Mouse (Mus musculus) adrenal gland, postnatal 25 days (tissue): ENCODE results near the gene Il16. TPM values are rescaled to one million over a fixed set of nuclear protein-coding genes. Genes with fewer than 3 reads are reported as not detected.

Experiments
- DNase-seq: peaks from one replicate; pipeline ENCODE4 v3.0.0; 2021; ENCODE audit warnings: mixed read lengths
- long read RNA-seq: library from polyadenylated mRNA; stranded (forward); transcript quantifications from one replicate; pipeline ENCODE4 v2.0.0, GENCODE M21; 2021
- total RNA-seq: library from RNA; stranded (reverse); gene quantifications from 2 replicates; pipeline ENCODE4 v1.2.3, GENCODE M21; 2021

Il16 gene
- 5.0 and 5.2 TPM in 2 replicates for total RNA-seq
- long read RNA-seq, transcript Il16-203 (7 exons, 3,183 nt) = major isoform, 6 of 9 reads
- long read RNA-seq, partial matches to known transcripts = 1 of 9 reads
- long read RNA-seq, other reads (novel, unspliced or antisense) = 2 of 9 reads

GRCm38 (mm10) chr7:83745413-83746106 lies at the start of gene Il16:
TSS of gene Il16 (minus strand) at chr7:83745726.
- DNase-seq = no peak

GRCm38 (mm10) chr7:83794705-83795104 lies 49.2 kb upstream of the Il16 start, which contains the start of gene Cfap161:
TSS of gene Cfap161 (minus strand) at chr7:83794880.
- peak; percentile 56 for DNase-seq

GRCm38 (mm10) chr7:83794006-83794683 lies 48.6 kb upstream of the Il16 start:
- DNase-seq = no peak

GRCm38 (mm10) chr7:83780881-83781280 lies 35.4 kb upstream of the Il16 start:
- no peak for DNase-seq

- DNase-seq = peak; percentile 16
These were observed 34.5 kb upstream of the Il16 start for GRCm38 (mm10) chr7:83780026-83780425.

- DNase-seq = no peak
These were observed 33.5 kb upstream of the Il16 start for GRCm38 (mm10) chr7:83779028-83779427.

- DNase-seq = no peak
These were observed 33.0 kb upstream of the Il16 start for GRCm38 (mm10) chr7:83778516-83778915.

GRCm38 (mm10) chr7:83774721-83775120 lies 29.2 kb upstream of the Il16 start:
- no peak for DNase-seq

- DNase-seq = no peak
These were observed 18.1 kb upstream of the Il16 start for GRCm38 (mm10) chr7:83763674-83764073.

GRCm38 (mm10) chr7:83762336-83762735 lies 16.8 kb upstream of the Il16 start:
- no peak for DNase-seq

GRCm38 (mm10) chr7:83751055-83751454 lies 5.5 kb upstream of the Il16 start:
- DNase-seq = no peak

GRCm38 (mm10) chr7:83748405-83748804 lies 2.9 kb upstream of the Il16 start:
- no peak for DNase-seq

GRCm38 (mm10) chr7:83746107-83746687 lies 671 bp upstream of the Il16 start:
- DNase-seq = no peak

- no peak for DNase-seq
These were observed 487 bp downstream of the Il16 start for GRCm38 (mm10) chr7:83745065-83745412.

- no peak for DNase-seq
These were observed 1.3 kb downstream of the Il16 start for GRCm38 (mm10) chr7:83744250-83744649.

- DNase-seq = no peak
These were observed 2.8 kb downstream of the Il16 start for GRCm38 (mm10) chr7:83742690-83743089.

- DNase-seq = no peak
These were observed 3.5 kb downstream of the Il16 start for GRCm38 (mm10) chr7:83742026-83742425.

GRCm38 (mm10) chr7:83739680-83740310 lies 5.7 kb downstream of the Il16 start:
- DNase-seq = no peak

- no peak for DNase-seq
These were observed 6.7 kb downstream of the Il16 start for GRCm38 (mm10) chr7:83738623-83739462.

- DNase-seq = no peak
These were observed 7.5 kb downstream of the Il16 start for GRCm38 (mm10) chr7:83737914-83738490.

GRCm38 (mm10) chr7:83736341-83737115 lies 9.0 kb downstream of the Il16 start:
- DNase-seq = no peak
